ENCODE assay signal across 13 mouse cellular contexts in genomic region chrX:140580416-140580815, GRCm38 (mm10).
"Had no signal": no experiment of that assay in that cellular context is flagged by ENCODE, and none has a peak within 500 bp of the region (broad histone marks: within the 10 kb centered on the region; RNA-seq: fewer than 3 reads in every experiment).

No protein-coding gene starts in this region.

- H3K4me3 ChIP-seq: limb, embryonic 13.5 days; midbrain, embryonic 12.5 days; neural tube, embryonic 13.5 days had no signal

- H3K9ac ChIP-seq: limb, embryonic 13.5 days; liver, embryonic 14.5 days; midbrain, embryonic 12.5 days; neural tube, embryonic 13.5 days had no signal

- ATAC-seq: midbrain, embryonic 16.5 days had no signal

- H3K4me2 ChIP-seq: limb, embryonic 13.5 days; midbrain, embryonic 12.5 days; neural tube, embryonic 13.5 days had no signal

- H3K27ac ChIP-seq: limb, embryonic 13.5 days; liver, embryonic 14.5 days; midbrain, embryonic 12.5 days; neural tube, embryonic 13.5 days had no signal

- H3K4me1 ChIP-seq: limb, embryonic 13.5 days; midbrain, embryonic 12.5 days; neural tube, embryonic 13.5 days had no signal

- H3K36me3 ChIP-seq: limb, embryonic 13.5 days; midbrain, embryonic 12.5 days; neural tube, embryonic 13.5 days had no signal

- DNase-seq: kidney, postnatal 10 days; kidney, postnatal 4 days; left cerebral cortex, postnatal 4 days; lung, adult 18-20 months; retina, postnatal 1 day; right cerebral cortex, postnatal 4 days; thymus, adult 18-20 months; thymus, postnatal 14 days had no signal

- H3K9me3 ChIP-seq: limb, embryonic 13.5 days; midbrain, embryonic 12.5 days; neural tube, embryonic 13.5 days had no signal
